Mouse (Mus musculus) erythroblast, embryonic 14.5 days (primary cell): ENCODE results near the gene Ftsj1.

ENCODE experiments used
- GATA1 ChIP-seq: IDR thresholded peaks from 2 replicates; pipeline ENCODE4 v1.6.1; 2012; ENCODE audit warnings: low read length, inconsistent platforms, mixed read lengths
- TAL1 ChIP-seq: IDR thresholded peaks from 3 replicates; pipeline ENCODE4 v1.6.1; 2012; ENCODE audit warnings: low read length, inconsistent platforms, mixed read lengths

- no peak for TF ChIP-seq GATA1
- no peak for TF ChIP-seq TAL1
These were observed 19.0 kb upstream of the Ftsj1 start, which contains the start of gene Slc38a5 for GRCm38 (mm10) chrX:8271083-8271820.
